ENCODE assay signal across 10 mouse cellular contexts in genomic region chr1:131089525-131090127, GRCm38 (mm10). TPM values are rescaled to one million over a fixed set of nuclear protein-coding genes. Genes with fewer than 3 reads are reported as not detected.
DNase-seq lines count a peak whose midpoint lies in the region; ATAC-seq and TF ChIP-seq lines count a peak whose summit lies in the region.
"Had no signal": no experiment of that assay in that cellular context is flagged by ENCODE, and none has a peak within 500 bp of the region (broad histone marks: within the 10 kb centered on the region; RNA-seq: fewer than 3 reads in every experiment).

No protein-coding gene starts in this region.

- no peak for ATAC-seq in heart, embryonic 11.5 days (replicated peaks; ENCODE audit: insufficient number of reproducible peaks, low FRiP score, low TSS enrichment)
- peak; percentile 77 for ATAC-seq in liver, postnatal 0 days
- ATAC-seq in frontal cortex, adult (ENCODE audit: low TSS enrichment): no peak

- peak overlapping the region; percentile 62; the same call in 1 of the 2 replicates for H3K9ac ChIP-seq in heart, embryonic 11.5 days (ENCODE audit: low read depth, low read length)
- peak overlapping the region; percentile 23; the same call in 1 of the 2 replicates for H3K9ac ChIP-seq in liver, postnatal 0 days (replicated peaks)

- WGBS in heart, embryonic 11.5 days (ENCODE audit: insufficient replicate concordance): 55% methylated on average over 2 of the region's 2 CpGs
- 44% methylated on average over 2 of the region's 2 CpGs for WGBS in liver, postnatal 0 days (ENCODE audit: insufficient replicate concordance)

- no peaks in the 10 kb centered on the region for H3K27me3 ChIP-seq in heart, embryonic 11.5 days (ENCODE audit: control insufficient read depth, insufficient read depth, low read length)
- no peaks in the 10 kb centered on the region for H3K27me3 ChIP-seq in liver, postnatal 0 days (ENCODE audit: insufficient read depth, low read length)

- H3K27ac ChIP-seq in heart, embryonic 11.5 days (ENCODE audit: low read depth, low read length): peak overlapping the region; percentile 92
- peak overlapping the region; percentile 81 for H3K27ac ChIP-seq in liver, postnatal 0 days (ENCODE audit: low read depth)

- H3K36me3 ChIP-seq in heart, embryonic 11.5 days (ENCODE audit: control insufficient read depth, insufficient read depth, low read length): no peaks in the 10 kb centered on the region
- H3K36me3 ChIP-seq in liver, postnatal 0 days (replicated peaks; ENCODE audit: insufficient read depth, low read length): no peaks in the 10 kb centered on the region

- H3K4me2 ChIP-seq in heart, embryonic 11.5 days: peak overlapping the region; percentile 47
- peak overlapping the region; percentile 42 for H3K4me2 ChIP-seq in liver, postnatal 0 days (ENCODE audit: low read depth, low read length)

- no peak for TF ChIP-seq EP300 in liver, postnatal 0 days (IDR thresholded peaks at IDR 0.05; ENCODE audit: low read depth)

- H3K4me3 ChIP-seq in heart, embryonic 11.5 days (ENCODE audit: low read depth, low read length): no peak overlapping the region
- H3K4me3 ChIP-seq in liver, postnatal 0 days (ENCODE audit: low read depth, low read length): no peak overlapping the region

- no peaks in the 10 kb centered on the region for H3K9me3 ChIP-seq in heart, embryonic 11.5 days (replicated peaks; ENCODE audit: control insufficient read depth, low read length)
- H3K9me3 ChIP-seq in liver, postnatal 0 days (ENCODE audit: low read length): no peaks in the 10 kb centered on the region

- no peak for TF ChIP-seq CTCF in liver, postnatal 0 days (IDR thresholded peaks at IDR 0.05; ENCODE audit: low read depth)

- H3K4me1 ChIP-seq in heart, embryonic 11.5 days (ENCODE audit: control insufficient read depth, insufficient read depth, low read length): peaks cover 98% of the 10 kb centered on the region
- peaks cover 91% of the 10 kb centered on the region for H3K4me1 ChIP-seq in liver, postnatal 0 days (ENCODE audit: insufficient read depth)

- DNase-seq in gastrocnemius, adult 8-10 months (ENCODE audit: low spot score in 2 of 2): peak; percentile 32 to 56
- no peak for DNase-seq in gastrocnemius, postnatal 4 days (ENCODE audit: low spot score in 2 of 2)
- peak; percentile 41 for DNase-seq in CD4-positive, CD25-positive, alpha-beta regulatory T cell, adult 2 months (ENCODE audit: low read depth, low spot score)
- no peak for DNase-seq in liver, postnatal 0 days
- DNase-seq in left cerebral cortex, adult 18-20 months (ENCODE audit: low spot score in 2 of 2): no peak
- DNase-seq in cerebellum, adult 9-10 months: no peak
- DNase-seq: cerebellum, adult 2 months; right cerebral cortex, postnatal 14 days had no signal

RNA-seq across cellular contexts. Expression of gene Mapkapk2, which starts 8.0 kb away (rescaled TPM):
- total RNA-seq in gastrocnemius, adult 8-10 months (2022): 100 to 1,000 TPM; 215 to 257 (median 231) TPM
- 100 to 1,000 TPM; 159 to 163 TPM for total RNA-seq in gastrocnemius, postnatal 4 days (2021)
- 51.4 and 57.6 TPM in 2 replicates for polyA plus RNA-seq in heart, embryonic 11.5 days (2014; fragmentation: Nextera tagmentation; extraction: Ambion mirVana)
- polyA plus RNA-seq in liver, postnatal 0 days (2015; fragmentation: Nextera tagmentation; extraction: Ambion mirVana): 18.3 and 19.6 TPM in 2 replicates
- total RNA-seq in left cerebral cortex, adult 18-20 months (2021): 10 to 100 TPM; 35.8 to 37.2 TPM

RNA-seq across cellular contexts. Expression of gene Dyrk3, which starts 48.5 kb away (rescaled TPM):
- not detected for total RNA-seq in gastrocnemius, adult 8-10 months (2022)
- under 1 TPM; 0.17 to 0.29 TPM for total RNA-seq in gastrocnemius, postnatal 4 days (2021)
- 3.7 and 4.0 TPM in 2 replicates for polyA plus RNA-seq in heart, embryonic 11.5 days (2014; fragmentation: Nextera tagmentation; extraction: Ambion mirVana)
- polyA plus RNA-seq in liver, postnatal 0 days (2015; fragmentation: Nextera tagmentation; extraction: Ambion mirVana): 9.5 and 10.3 TPM in 2 replicates
- total RNA-seq in left cerebral cortex, adult 18-20 months (2021): 10 to 100 TPM; 14.9 to 16.7 TPM

Comparison
In these comparisons a context has a peak if more than half of its experiments do, and no peak if none do; other contexts are left out.
1. DNase-seq: peak in gastrocnemius, adult 8-10 months (2 of 2) and CD4-positive, CD25-positive, alpha-beta regulatory T cell, adult 2 months (single experiment); none in gastrocnemius, postnatal 4 days (0 of 2), liver, postnatal 0 days (single experiment), left cerebral cortex, adult 18-20 months (0 of 2) and cerebellum, adult 9-10 months (single experiment).
2. RNA of gene Mapkapk2, which starts 8.0 kb away (total RNA-seq): 215 to 257 TPM in gastrocnemius, adult 8-10 months and 159 to 163 TPM in gastrocnemius, postnatal 4 days; 35.8 to 37.2 TPM in left cerebral cortex, adult 18-20 months; every median in the first group is over 4 times any median in the second.
3. RNA of gene Dyrk3, which starts 48.5 kb away (total RNA-seq): 14.9 to 16.7 TPM in left cerebral cortex, adult 18-20 months; 0.17 to 0.29 TPM in gastrocnemius, postnatal 4 days and not detected in gastrocnemius, adult 8-10 months; every median in the first group is over 10 times any median in the second.